Mouse (Mus musculus) left cerebral cortex, postnatal 25 days (tissue): ENCODE measurements around the gene Ppp1r13b. TPM values are rescaled to one million over a fixed set of nuclear protein-coding genes. Genes with fewer than 3 reads are reported as not detected.
A peak's percentile ranks its signal among the peaks of the same experiment; 100 is the strongest.

Experiments used
- DNase-seq, 2 experiments: peaks; one replicate each; pipeline ENCODE4 v3.0.0; 2022; ENCODE audit warnings: low spot score in 2 of 2, mixed read lengths in 1 of 2
- intact Hi-C: fragments of 180-260 bp; cut with DNase I; formaldehyde crosslinking; loops from one replicate; pipeline ENCODE4 v1.15.1; 2025
- total RNA-seq, 2 experiments: library from RNA; stranded (reverse); gene quantifications; 2 replicates each; pipeline ENCODE4 v1.2.3; 2021

Ppp1r13b gene
- total RNA-seq, 2 experiments from 2014 or later, result 58.4 to 63.9 TPM

- no peak for DNase-seq
- intact Hi-C loops, result no loop called here
These were observed 18.7 kb downstream of the Ppp1r13b start for GRCm38 (mm10) chr12:111889251-111889650.

- intact Hi-C loops, result no loop called here
- DNase-seq, result peak in 1 of 2 experiments; percentile 57
These were observed 19.5 kb downstream of the Ppp1r13b start for GRCm38 (mm10) chr12:111888303-111888864.

GRCm38 (mm10) chr12:111887005-111887404 is 20.9 kb downstream of the Ppp1r13b start:
- DNase-seq, result no peak
- intact Hi-C loops, result no loop called here

- DNase-seq, result no peak
- intact Hi-C loops, result no loop called here
These were observed 25.1 kb downstream of the Ppp1r13b start for GRCm38 (mm10) chr12:111882852-111883251.

GRCm38 (mm10) chr12:111882022-111882421 is 25.9 kb downstream of the Ppp1r13b start:
- intact Hi-C loops, result no loop called here
- no peak for DNase-seq

- DNase-seq, result peak; percentile 66 to 78
- intact Hi-C loops, result loop anchor here (1.0 to 5.0 kb wide), 3 partner anchors 68 to 214 kb away; no protein-coding TSS in a partner anchor
These were observed 29.7 kb downstream of the Ppp1r13b start for GRCm38 (mm10) chr12:111878213-111878612.

GRCm38 (mm10) chr12:111875499-111875898 is 32.4 kb downstream of the Ppp1r13b start:
- no peak for DNase-seq
- intact Hi-C loops, result loop anchor here (5.0 kb wide), 2 partner anchors 127 to 217 kb away; no protein-coding TSS in a partner anchor

GRCm38 (mm10) chr12:111874601-111875140 is 33.2 kb downstream of the Ppp1r13b start:
- DNase-seq, result no peak
- intact Hi-C loops, result loop anchor here (5.0 kb wide), 2 partner anchors 128 to 218 kb away; no protein-coding TSS in a partner anchor

- DNase-seq, result no peak
- intact Hi-C loops, result no loop called here
These were observed 35.8 kb downstream of the Ppp1r13b start for GRCm38 (mm10) chr12:111872079-111872478.

- intact Hi-C loops, result no loop called here
- DNase-seq, result no peak
These were observed 37.1 kb downstream of the Ppp1r13b start for GRCm38 (mm10) chr12:111870811-111871210.

GRCm38 (mm10) chr12:111869806-111870205 is 38.1 kb downstream of the Ppp1r13b start:
- intact Hi-C loops, result no loop called here
- no peak for DNase-seq

- no peak for DNase-seq
- intact Hi-C loops, result no loop called here
These were observed 43.6 kb downstream of the Ppp1r13b start for GRCm38 (mm10) chr12:111864206-111864824.

- intact Hi-C loops, result no loop called here
- DNase-seq, result no peak
These were observed 52.5 kb downstream of the Ppp1r13b start for GRCm38 (mm10) chr12:111855448-111855847.

- DNase-seq, result no peak
- intact Hi-C loops, result no loop called here
These were observed 54.4 kb downstream of the Ppp1r13b start for GRCm38 (mm10) chr12:111853546-111853945.

- intact Hi-C loops, result no loop called here
- DNase-seq, result no peak
These were observed 54.9 kb downstream of the Ppp1r13b start for GRCm38 (mm10) chr12:111853011-111853436.

- no peak for DNase-seq
- intact Hi-C loops, result no loop called here
These were observed 56.2 kb downstream of the Ppp1r13b start for GRCm38 (mm10) chr12:111851745-111852144.

- DNase-seq, result no peak
- intact Hi-C loops, result no loop called here
These were observed 56.7 kb downstream of the Ppp1r13b start for GRCm38 (mm10) chr12:111851235-111851634.

- no peak for DNase-seq
- intact Hi-C loops, result no loop called here
These were observed 59.6 kb downstream of the Ppp1r13b start for GRCm38 (mm10) chr12:111848300-111848798.

- intact Hi-C loops, result no loop called here
- DNase-seq, result no peak
These were observed 61.1 kb downstream of the Ppp1r13b start for GRCm38 (mm10) chr12:111846815-111847214.

GRCm38 (mm10) chr12:111845953-111846352 is 62.0 kb downstream of the Ppp1r13b start:
- intact Hi-C loops, result no loop called here
- no peak for DNase-seq

GRCm38 (mm10) chr12:111843470-111843869 is 64.4 kb downstream of the Ppp1r13b start:
- DNase-seq, result no peak
- intact Hi-C loops, result no loop called here
